Mouse (Mus musculus): Measurements from ENCODE around the gene Magee1. TPM values are rescaled to one million over a fixed set of nuclear protein-coding genes. Genes with fewer than 3 reads are reported as not detected.

The Magee1 gene
- polyA plus RNA-seq, 1 experiment from 2014 or later, result 69.6 TPM

Other genes with a start within 250 kb of the Magee1 start
- 60.3 and 62.8 TPM in 2 replicates for gene Pbdc1, start 40.6 kb upstream of the Magee1 start, polyA plus RNA-seq (2016; fragmentation: Nextera tagmentation; extraction: Ambion mirVana)

All from forebrain, embryonic 12.5 days (tissue).